Mouse (Mus musculus): ENCODE results near the gene Map7d1.

DNA sequence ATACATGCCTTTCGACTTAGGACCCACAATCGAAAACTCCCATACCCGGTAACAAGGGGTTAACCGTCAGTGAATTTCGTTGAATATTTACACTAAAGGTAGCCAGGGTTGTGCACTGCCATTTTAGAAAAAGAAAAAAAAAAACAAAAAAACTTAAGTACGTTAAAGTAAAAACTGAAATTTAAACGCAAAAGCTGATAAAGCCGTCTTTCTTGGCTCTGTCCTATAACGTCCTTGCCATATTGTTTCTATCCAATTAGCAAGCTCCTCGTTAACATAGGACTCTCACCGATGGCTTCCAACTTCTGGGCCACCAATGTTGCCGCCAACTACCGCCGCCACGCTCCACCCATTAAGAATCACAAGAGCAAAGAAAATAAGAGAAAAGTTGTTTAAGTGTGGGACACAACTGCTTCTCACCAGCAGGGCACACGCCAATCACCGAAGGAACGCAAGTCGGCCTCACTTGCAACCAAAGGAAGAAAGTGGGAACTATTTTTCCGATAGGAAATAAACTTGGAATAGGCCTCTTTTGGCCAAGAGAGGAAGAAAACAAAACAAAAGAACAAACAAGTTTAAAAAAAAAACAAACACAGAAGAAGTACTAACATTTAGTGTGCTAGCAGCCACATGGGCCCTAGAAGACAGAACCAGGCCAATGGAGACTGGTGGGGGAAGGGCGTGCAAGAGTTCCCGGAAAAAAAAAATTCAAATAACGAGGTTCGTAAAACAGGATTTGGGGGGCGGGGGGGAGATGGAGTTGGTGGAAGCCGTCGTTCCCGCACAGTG, 54.4 kb downstream of the Map7d1 start:
- TF ChIP-seq CTCF (IDR thresholded peaks at IDR 0.05), result peak; percentile 58
- no peak for TF ChIP-seq EP300 (IDR thresholded peaks at IDR 0.05)
